Mouse (Mus musculus) embryo, embryonic 11 days (tissue): Measurements from ENCODE around the gene Tfeb.
A peak's percentile ranks its signal among the peaks of the same experiment; 100 is the strongest.

Experiments used
- DNase-seq: peaks from one replicate; pipeline ENCODE4 v3.0.0-alpha.2; 2015

The Tfeb gene

DNA sequence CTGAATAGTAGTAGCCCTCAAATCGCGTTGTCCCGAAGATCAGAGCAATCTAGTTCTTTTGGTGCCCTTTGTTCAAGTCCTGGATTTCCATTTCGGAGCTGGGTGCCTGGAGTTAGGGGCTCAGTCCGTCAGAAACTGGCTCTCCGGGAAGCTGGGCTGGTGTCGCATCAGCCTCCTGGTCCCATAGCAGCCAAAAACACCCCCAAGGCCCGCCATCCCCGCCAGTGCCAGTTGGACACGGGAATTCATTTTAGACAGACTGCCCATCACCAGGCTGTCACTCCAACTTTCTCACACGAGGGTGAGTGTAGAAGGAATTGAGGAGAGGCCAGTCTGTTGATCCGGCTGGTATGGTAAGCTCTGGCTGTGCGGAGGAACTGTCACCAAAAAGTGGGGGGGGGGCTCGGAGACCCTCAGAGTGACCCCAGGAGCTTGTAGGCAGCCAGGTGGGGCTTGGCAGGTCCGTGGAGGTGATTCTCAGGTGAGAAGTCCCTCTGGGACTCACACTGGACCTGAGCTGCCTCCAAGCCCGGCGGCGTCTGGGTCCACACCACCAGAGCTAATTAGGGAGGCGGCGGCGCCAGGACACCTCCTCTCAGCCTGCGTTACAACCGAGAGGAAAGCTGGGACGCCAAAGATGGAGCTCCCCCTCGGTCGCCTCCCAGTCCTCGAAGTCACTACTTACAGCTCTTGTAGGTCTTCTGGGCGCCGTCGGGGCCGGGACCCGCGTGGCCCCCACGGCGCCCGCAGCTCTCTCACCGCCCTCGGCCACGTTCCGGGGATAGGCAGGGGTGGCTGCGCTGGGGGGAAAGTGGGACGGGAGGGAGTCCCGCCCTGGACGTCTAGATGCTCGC lies 97.0 kb downstream of the Tfeb start:
- DNase-seq = peak; percentile 46

DNA sequence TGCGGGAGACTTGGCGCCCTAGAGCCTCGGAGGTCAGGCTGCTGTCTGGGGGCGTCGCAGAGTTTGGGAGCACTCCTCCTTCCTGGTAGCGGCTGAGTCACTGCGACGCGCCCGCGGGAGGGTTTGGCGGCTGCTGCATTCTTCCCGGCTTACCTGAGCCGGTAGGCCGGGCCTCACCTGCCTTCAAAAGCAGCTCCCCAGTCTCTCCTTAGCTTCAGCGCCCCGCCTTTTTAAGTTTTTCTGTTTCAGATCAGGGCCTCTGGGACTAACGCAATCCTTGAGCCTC lies 97.6 kb downstream of the Tfeb start, which contains the start of gene Mdfi:
Mdfi (minus strand) TSS at position 210 of the 286 bp plus-strand sequence.
- no peak for DNase-seq

DNA sequence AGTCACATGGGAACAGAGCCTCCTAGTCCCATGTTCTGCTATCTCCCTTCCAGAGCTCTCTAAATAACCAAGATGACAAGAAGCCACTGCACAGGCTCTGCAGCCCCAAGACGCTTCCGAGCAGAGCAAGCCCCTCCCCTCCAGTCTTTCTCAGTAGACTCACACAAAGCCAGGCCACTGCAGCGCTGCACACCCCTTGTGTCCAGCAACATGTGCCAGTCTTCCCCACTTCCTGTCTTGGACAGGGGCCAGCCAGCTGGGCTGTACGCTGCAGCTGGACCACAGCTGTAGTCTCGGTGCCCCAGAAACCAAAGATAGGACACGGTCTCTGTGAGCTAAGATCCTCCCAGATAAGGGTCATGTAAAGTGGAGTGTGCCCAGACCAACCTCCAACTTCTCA lies 101.0 kb downstream of the Tfeb start:
- no peak for DNase-seq

DNA sequence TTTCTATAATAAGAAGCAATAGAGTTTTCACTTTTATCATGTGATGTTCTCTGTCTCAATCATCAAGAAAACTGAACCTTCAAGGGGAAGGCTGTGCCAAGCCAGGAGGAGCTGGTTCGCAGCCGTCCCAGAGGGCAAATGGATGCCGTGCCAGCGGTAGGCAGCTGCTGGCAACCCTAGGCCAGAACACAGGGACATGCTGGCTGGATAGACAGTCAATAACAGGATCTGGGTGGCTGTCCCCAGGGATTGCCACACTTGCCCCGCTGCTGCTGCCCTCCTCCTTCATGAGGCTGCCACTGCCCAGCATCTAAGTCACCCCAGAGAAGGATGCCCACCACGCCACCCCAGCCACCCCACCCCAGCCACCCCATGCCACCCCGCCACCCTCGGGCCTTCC lies 104.7 kb downstream of the Tfeb start:
- DNase-seq = no peak
